ENCODE assay signal across 8 mouse cellular contexts in the genomic region with DNA sequence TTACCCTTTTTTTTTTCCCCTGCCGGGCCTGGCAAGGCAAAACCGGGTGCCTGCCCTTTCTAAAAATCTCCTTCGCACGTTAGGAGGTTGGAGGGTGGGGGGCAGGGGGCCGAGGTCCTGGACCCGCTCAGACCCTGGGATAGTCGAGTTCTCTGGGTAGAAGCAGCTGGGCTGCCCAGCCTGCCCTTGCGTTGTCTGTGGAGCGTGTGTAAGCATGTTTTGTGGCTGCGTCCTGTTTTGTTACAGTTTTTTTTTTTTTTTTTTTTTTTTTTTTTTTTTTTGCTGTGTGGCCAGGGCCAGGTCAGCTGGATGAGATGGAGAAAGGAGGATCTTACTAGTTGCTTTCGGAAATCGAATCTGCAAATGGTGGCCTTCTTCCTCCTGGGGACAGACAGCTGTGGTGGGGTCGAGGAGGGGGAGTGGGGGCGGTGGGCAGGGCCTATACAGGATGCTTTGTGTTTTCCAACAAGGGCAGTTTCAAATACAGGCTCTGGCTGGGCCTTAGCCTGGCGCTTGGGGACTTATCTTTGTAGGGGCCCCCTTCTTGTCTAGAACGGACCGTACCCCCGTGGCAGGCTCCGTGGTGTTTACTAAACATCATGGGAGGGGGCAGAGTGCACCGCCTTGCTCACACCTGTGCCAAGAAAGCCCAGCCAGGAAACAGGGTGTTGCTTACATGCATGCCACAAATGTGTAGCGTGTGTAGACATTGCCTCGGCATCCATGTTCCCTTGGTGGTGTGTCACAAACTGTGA. TPM values are rescaled to one million over a fixed set of nuclear protein-coding genes. Genes with fewer than 3 reads are reported as not detected.
DNase-seq lines count a peak whose midpoint lies in the region; TF ChIP-seq lines count a peak whose summit lies in the region.

No protein-coding gene starts in this region.

- peak overlapping the region; percentile 89 for H3K4me3 ChIP-seq in spleen, adult 2 months (ENCODE audit: extremely low read depth, insufficient read depth, insufficient read length)

- peak; percentile 24 to 36 for DNase-seq in left cerebral cortex, postnatal 25 days (ENCODE audit: low spot score in 2 of 2)
- DNase-seq in left cerebral cortex, adult 9 months (ENCODE audit: low spot score in 2 of 2) = no peak
- DNase-seq in cerebellum, postnatal 25 days = peak; percentile 17 to 25
- peak; percentile 29 to 70 for DNase-seq in heart, adult 9 months (ENCODE audit: low spot score in 2 of 2)
- peak; percentile 45 to 52 for DNase-seq in kidney, adult 8-10 months
- peak; percentile 45 for DNase-seq in lung, postnatal 14 days
- peak in 1 of 2 experiments; percentile 21 for DNase-seq in spleen, adult 2 months (ENCODE audit: low read depth in 1 of 2, low spot score in 2 of 2)
- DNase-seq in left cerebral cortex, postnatal 10 days (ENCODE audit: extremely low spot score in 1 of 2, low spot score in 2 of 2) = no peak

- WGBS in spleen, adult 2 months = under 1% methylated on average over 22 of the region's 22 CpGs

- H3K27ac ChIP-seq in spleen, adult 2 months (ENCODE audit: insufficient read depth, low read length) = peak overlapping the region; percentile 80

- no peak for TF ChIP-seq CTCF in spleen, adult 2 months (IDR thresholded peaks at IDR 0.05; ENCODE audit: extremely low read depth, insufficient read depth, insufficient read length, insufficient replicate concordance)

- H3K4me1 ChIP-seq in spleen, adult 2 months (ENCODE audit: control insufficient read depth, insufficient read depth, insufficient read length) = peaks cover 23% of the 10 kb centered on the region; the same call in 1 of the 2 replicates

- H3K36me3 ChIP-seq in spleen, adult 2 months (ENCODE audit: control insufficient read depth, insufficient read depth, low read length) = no peaks in the 10 kb centered on the region

- no peaks in the 10 kb centered on the region for H3K27me3 ChIP-seq in spleen, adult 2 months (ENCODE audit: control insufficient read depth, insufficient read depth, low read length)

- intact Hi-C loops in left cerebral cortex, postnatal 25 days (cut with DNase I) = loop anchor here (2.0 to 5.0 kb wide), 3 partner anchors 29 to 121 kb away; no protein-coding TSS in a partner anchor
- intact Hi-C loops in left cerebral cortex, postnatal 10 days (cut with DNase I) = loop anchor here (5.0 kb wide), 1 partner anchor 79 kb away; no protein-coding TSS in a partner anchor

- TF ChIP-seq POLR2A in spleen, adult 2 months (IDR thresholded peaks at IDR 0.05; ENCODE audit: low read depth, low read length) = no peak; the same call in 1 of the 2 replicates

RNA-seq across cellular contexts. Expression of gene Cmip, which starts 1.1 kb away (rescaled TPM):
- total RNA-seq in left cerebral cortex, postnatal 25 days (2021) = 100 to 1,000 TPM; 325 to 362 TPM
- 48.2 and 67.6 TPM in 2 replicates for polyA plus RNA-seq in spleen, adult 2 months (2012; rRNA removed)
- 100 to 1,000 TPM; 369 to 379 TPM for total RNA-seq in left cerebral cortex, postnatal 10 days (2021)

Comparison
In these comparisons a context has a peak if more than half of its experiments do, and no peak if none do; other contexts are left out.
1. DNase-seq: peak in left cerebral cortex, postnatal 25 days (2 of 2), cerebellum, postnatal 25 days (2 of 2), heart, adult 9 months (2 of 2), kidney, adult 8-10 months (2 of 2) and lung, postnatal 14 days (single experiment); none in left cerebral cortex, adult 9 months (0 of 2) and left cerebral cortex, postnatal 10 days (0 of 2).